Mouse (Mus musculus) liver, adult 2 months (tissue): ENCODE data around the gene Galnt18. TPM values are rescaled to one million over a fixed set of nuclear protein-coding genes. Genes with fewer than 3 reads are reported as not detected.

Source experiments
- DNase-seq: peaks from one replicate; pipeline ENCODE4 v3.0.0-alpha.2; 2011; ENCODE audit warnings: low read depth, low spot score; ENCODE audit errors: extremely low read depth
- H3K27ac ChIP-seq: fragments of 200-500 bp; replicated peaks from 2 replicates; pipeline ENCODE4 v1.5.1; 2012; ENCODE audit warnings: low read depth, mild to moderate bottlenecking, control low read depth, inconsistent platforms, low read length; ENCODE audit not compliant: insufficient read depth
- H3K27me3 ChIP-seq: fragments of 200-500 bp; 2 replicates; pipeline ENCODE4 v1.6.1; 2012; ENCODE audit warnings: mild to moderate bottlenecking, moderate library complexity, low read length, inconsistent platforms; ENCODE audit not compliant: control insufficient read depth, insufficient read depth
- H3K36me3 ChIP-seq: fragments of 200-500 bp; 2 replicates; pipeline ENCODE4 v1.6.1; 2012; ENCODE audit warnings: low read length, inconsistent platforms; ENCODE audit not compliant: control insufficient read depth, insufficient read depth
- H3K4me1 ChIP-seq: fragments of 200-500 bp; 2 replicates; pipeline ENCODE4 v1.6.1; 2011; ENCODE audit warnings: low read length; ENCODE audit not compliant: control insufficient read depth, insufficient read depth
- H3K4me3 ChIP-seq: fragments of 200-500 bp; 2 replicates; pipeline ENCODE4 v1.5.1; 2011; ENCODE audit warnings: low read depth, mild to moderate bottlenecking, control low read depth, low read length, moderate library complexity; ENCODE audit not compliant: insufficient read depth
- H3K79me2 ChIP-seq: fragments of 200-500 bp; 2 replicates; pipeline ENCODE4 v1.6.1; 2012; ENCODE audit warnings: inconsistent platforms, mild to moderate bottlenecking, low read length, moderate library complexity; ENCODE audit not compliant: control insufficient read depth, insufficient read depth
- H3K9ac ChIP-seq: fragments of 200-500 bp; 2 replicates; pipeline ENCODE4 v1.6.1; 2012; ENCODE audit warnings: low read depth, mild to moderate bottlenecking, control low read depth, inconsistent platforms, low read length
- CTCF ChIP-seq: fragments of 200-500 bp; IDR thresholded peaks from 2 replicates; pipeline ENCODE4 v1.5.1; 2011; ENCODE audit warnings: low read depth, low read length, control low read depth
- POLR2A ChIP-seq: fragments of 200-500 bp; IDR thresholded peaks from 2 replicates; pipeline ENCODE4 v1.6.1; 2011; ENCODE audit warnings: low read length, control low read depth; ENCODE audit not compliant: insufficient read depth; ENCODE audit errors: extremely low read depth
- WGBS: fragments of 180-500 bp; shearing (Covaris S2); methylation state at CpG from one replicate; pipeline ENCODE4 v1.1.7; 2018; 5-methylcytosine and 5-hydroxymethylcytosine counted together
- polyA plus RNA-seq: library from polyadenylated mRNA; depleted of rRNA; stranded (reverse); fragments of >200 nt; gene quantifications from 2 replicates; pipeline ENCODE4 v1.2.3, GENCODE M21; 2012
- total RNA-seq: library from RNA; depleted of rRNA; stranded (reverse); fragments of >200 nt; gene quantifications from 2 replicates; pipeline ENCODE4 v1.2.3, GENCODE M21; 2014

The Galnt18 gene
- total and polyA plus RNA-seq, 2 experiments: 1.0 to 1.4 TPM

DNA sequence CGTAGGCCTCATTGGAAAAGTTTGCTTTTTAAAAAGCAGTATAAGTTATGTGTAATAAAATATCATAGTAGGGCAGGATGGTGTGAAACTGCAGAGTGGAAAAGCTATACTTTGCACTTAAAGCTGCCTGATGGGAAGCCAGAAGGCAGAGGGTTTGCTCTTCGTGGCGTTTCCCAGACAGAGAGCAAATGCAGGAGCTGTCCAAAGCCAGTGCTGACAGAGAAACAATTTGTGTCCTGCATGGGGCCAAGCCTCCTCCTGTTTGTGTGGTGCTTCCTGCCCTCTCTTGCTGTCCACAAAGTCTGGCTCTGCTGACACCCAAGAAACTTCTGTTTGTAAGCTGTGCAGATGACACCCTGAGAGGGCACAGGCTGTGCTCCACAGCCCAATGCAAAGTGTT lies 220.8 kb downstream of the Galnt18 start:
- no peak for DNase-seq
- no peaks in the 10 kb centered on the region for H3K4me1 ChIP-seq
- H3K27me3 ChIP-seq: no peaks in the 10 kb centered on the region
- H3K9ac ChIP-seq: no peak overlapping the region
- no peaks in the 10 kb centered on the region for H3K36me3 ChIP-seq
- TF ChIP-seq POLR2A (no peak), CTCF (no peak)
- no peak overlapping the region for H3K27ac ChIP-seq
- 39% methylated on average over 3 of the region's 3 CpGs for WGBS
- H3K79me2 ChIP-seq: no peaks in the 10 kb centered on the region
- no peak overlapping the region for H3K4me3 ChIP-seq

DNA sequence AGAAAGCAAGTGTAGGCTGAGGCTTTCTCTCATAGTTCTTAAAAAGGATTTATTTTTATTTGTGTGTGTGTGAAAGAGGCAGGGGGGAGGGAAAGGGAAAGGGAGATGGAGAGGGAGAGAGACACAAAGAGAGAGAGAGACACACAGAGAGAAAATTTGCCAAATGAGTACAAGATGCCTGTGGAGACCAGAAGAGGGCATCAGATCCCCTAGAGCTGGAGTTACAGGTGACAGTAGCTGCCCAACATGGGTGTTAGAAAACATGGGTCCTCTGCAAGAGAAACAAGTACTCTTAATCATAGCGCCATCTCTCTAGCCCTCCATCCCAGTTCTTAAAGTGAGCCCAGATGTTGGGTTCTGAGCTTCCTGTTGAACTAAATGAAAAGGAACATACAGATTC lies 228.8 kb downstream of the Galnt18 start:
- H3K36me3 ChIP-seq: no peaks in the 10 kb centered on the region
- H3K79me2 ChIP-seq: no peaks in the 10 kb centered on the region
- no peaks in the 10 kb centered on the region for H3K4me1 ChIP-seq
- H3K27ac ChIP-seq: no peak overlapping the region
- WGBS: 86% methylated on average over 1 of the region's 1 CpGs
- no peak for DNase-seq
- no peaks in the 10 kb centered on the region for H3K27me3 ChIP-seq
- no peak overlapping the region for H3K4me3 ChIP-seq
- H3K9ac ChIP-seq: no peak overlapping the region
- no peak for TF ChIP-seq CTCF
- no peak for TF ChIP-seq POLR2A

DNA sequence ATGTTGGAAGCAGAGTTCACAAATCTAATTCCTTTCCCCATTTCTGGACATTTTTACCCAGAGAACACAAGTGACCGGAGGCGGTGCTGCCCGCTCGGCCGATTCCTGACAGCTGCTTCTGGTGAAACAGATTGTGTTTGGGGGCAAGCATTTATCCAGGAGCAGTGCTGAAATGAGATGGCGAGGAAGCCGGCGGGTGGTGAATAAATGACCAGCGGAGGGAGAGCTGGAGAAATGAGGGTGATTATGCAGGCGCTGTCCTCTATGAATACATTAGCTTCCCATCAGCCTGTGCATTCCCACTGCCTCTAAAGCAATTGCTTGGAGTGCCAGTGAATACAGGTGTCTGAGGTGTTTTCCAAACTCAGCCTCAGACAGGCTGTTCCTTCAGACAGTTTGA lies 232.7 kb downstream of the Galnt18 start:
- Histone ChIP-seq H3K36me3 (no peaks in the 10 kb centered on the region), H3K79me2 (no peaks in the 10 kb centered on the region), H3K4me3 (no peak overlapping the region), H3K4me1 (no peaks in the 10 kb centered on the region), H3K9ac (no peak overlapping the region), H3K27me3 (no peaks in the 10 kb centered on the region), H3K27ac (no peak overlapping the region)
- TF ChIP-seq CTCF (no peak), POLR2A (no peak)
- WGBS: 82% methylated on average over 10 of the region's 10 CpGs
- DNase-seq: no peak

DNA sequence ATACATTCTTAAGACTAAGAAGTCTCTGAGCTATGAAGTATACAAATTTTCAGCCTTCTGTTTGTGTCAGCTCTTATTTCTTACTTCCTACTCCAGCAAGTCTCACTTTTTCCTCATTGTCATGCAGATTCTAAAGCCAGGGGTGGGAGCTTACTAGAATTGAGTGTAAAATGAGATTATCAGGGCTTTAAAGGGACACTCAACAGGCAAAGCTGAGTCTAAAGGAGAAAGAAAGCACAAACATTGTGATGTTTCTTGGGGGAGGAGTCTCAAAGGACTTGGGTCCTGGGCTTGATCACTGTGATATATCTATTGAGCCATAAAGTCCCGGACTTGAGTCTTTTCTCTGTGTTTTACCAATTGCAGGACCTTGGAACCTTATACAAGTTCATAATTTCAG lies 234.2 kb downstream of the Galnt18 start:
- no peaks in the 10 kb centered on the region for H3K4me1 ChIP-seq
- H3K27me3 ChIP-seq: no peaks in the 10 kb centered on the region
- TF ChIP-seq CTCF (no peak), POLR2A (no peak)
- DNase-seq: no peak
- no peaks in the 10 kb centered on the region for H3K79me2 ChIP-seq
- no peaks in the 10 kb centered on the region for H3K36me3 ChIP-seq
- H3K9ac ChIP-seq: no peak overlapping the region
- H3K27ac ChIP-seq: no peak overlapping the region
- WGBS: 82% methylated on average over 1 of the region's 1 CpGs
- no peak overlapping the region for H3K4me3 ChIP-seq

DNA sequence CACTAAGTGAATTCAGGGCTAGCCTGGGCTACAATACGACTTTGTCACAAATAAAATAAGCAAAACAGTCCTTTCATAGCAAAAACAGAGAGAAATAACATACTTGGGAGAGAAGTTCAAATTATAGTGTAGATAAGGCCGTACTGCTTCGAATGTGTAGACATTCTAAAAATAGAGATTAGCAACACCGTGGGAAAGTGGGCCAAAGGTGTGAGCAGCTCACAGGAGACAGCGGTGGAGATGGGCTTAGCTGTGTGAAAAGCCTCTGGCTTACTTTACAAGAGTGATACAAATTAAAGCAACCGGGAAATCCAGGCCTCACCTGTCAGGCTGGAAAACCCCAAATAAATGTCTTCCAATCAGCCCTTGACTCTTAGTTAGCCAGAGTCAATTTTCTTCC lies 241.8 kb downstream of the Galnt18 start:
- no peak overlapping the region for H3K9ac ChIP-seq
- no peak overlapping the region for H3K4me3 ChIP-seq
- H3K36me3 ChIP-seq: no peaks in the 10 kb centered on the region
- H3K4me1 ChIP-seq: no peaks in the 10 kb centered on the region
- H3K27ac ChIP-seq: no peak overlapping the region
- TF ChIP-seq POLR2A (no peak), CTCF (no peak)
- DNase-seq: no peak
- no peaks in the 10 kb centered on the region for H3K79me2 ChIP-seq
- WGBS: 72% methylated on average over 6 of the region's 6 CpGs
- H3K27me3 ChIP-seq: no peaks in the 10 kb centered on the region

DNA sequence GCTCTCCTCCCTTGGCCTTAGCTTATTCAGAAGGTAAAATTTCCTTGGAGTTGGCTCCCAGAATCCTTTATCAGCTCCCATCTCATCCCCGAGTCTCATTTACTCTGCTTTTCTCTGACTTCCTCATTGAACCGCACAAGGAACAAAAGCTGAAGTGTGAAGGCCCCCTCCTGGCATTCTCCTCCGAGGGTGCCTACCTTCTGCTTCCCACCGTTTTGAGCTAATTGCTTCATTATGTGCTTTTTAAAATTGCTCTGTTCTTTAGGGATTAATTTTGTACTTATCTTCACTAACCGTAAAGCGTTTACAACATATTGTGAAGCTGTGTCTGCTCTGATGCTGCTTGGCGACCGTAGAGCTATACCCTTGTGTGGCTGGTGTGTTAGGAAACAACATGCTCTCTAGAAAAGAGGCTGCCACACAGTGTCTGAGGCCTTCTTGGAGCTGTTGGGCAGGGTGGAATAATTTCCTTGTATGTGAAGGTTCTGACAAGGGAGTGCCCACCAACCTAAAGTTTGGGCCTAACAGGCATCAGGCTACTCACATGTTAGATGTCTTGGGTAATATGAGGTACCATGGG lies 244.9 kb downstream of the Galnt18 start:
- TF ChIP-seq CTCF: no peak
- TF ChIP-seq POLR2A: no peak
- 73% methylated on average over 8 of the region's 8 CpGs for WGBS

More for the DNA sequence above, 244.9 kb downstream of the Galnt18 start:
- Histone ChIP-seq H3K27me3 (no peaks in the 10 kb centered on the region), H3K36me3 (no peaks in the 10 kb centered on the region), H3K79me2 (no peaks in the 10 kb centered on the region), H3K4me3 (no peak overlapping the region), H3K9ac (no peak overlapping the region), H3K4me1 (no peaks in the 10 kb centered on the region), H3K27ac (no peak overlapping the region)
- DNase-seq: no peak
